Mouse (Mus musculus): ENCODE measurements around the gene Hist4h4.

Hist4h4 gene

GRCm38 (mm10) chr6:136781377-136781986 lies 22.7 kb downstream of the Hist4h4 start, which contains the start of gene Gucy2c:
Gucy2c (minus strand) TSS chr6:136781765.
- no peak for DNase-seq

- DNase-seq = no peak
These were observed 27.8 kb downstream of the Hist4h4 start for GRCm38 (mm10) chr6:136776392-136776791.

- no peak for DNase-seq
These were observed 34.4 kb downstream of the Hist4h4 start for GRCm38 (mm10) chr6:136769859-136770258.

- no peak for DNase-seq
These were observed 35.1 kb downstream of the Hist4h4 start for GRCm38 (mm10) chr6:136769143-136769542.

- DNase-seq = no peak
These were observed 40.3 kb downstream of the Hist4h4 start for GRCm38 (mm10) chr6:136763912-136764311.
